Mouse (Mus musculus): Measurements from ENCODE around the gene Fhit. TPM values are rescaled to one million over a fixed set of nuclear protein-coding genes. Genes with fewer than 3 reads are reported as not detected.

The Fhit gene
- polyA plus RNA-seq, 1 experiment from 2014 or later: 4.1 TPM

DNA sequence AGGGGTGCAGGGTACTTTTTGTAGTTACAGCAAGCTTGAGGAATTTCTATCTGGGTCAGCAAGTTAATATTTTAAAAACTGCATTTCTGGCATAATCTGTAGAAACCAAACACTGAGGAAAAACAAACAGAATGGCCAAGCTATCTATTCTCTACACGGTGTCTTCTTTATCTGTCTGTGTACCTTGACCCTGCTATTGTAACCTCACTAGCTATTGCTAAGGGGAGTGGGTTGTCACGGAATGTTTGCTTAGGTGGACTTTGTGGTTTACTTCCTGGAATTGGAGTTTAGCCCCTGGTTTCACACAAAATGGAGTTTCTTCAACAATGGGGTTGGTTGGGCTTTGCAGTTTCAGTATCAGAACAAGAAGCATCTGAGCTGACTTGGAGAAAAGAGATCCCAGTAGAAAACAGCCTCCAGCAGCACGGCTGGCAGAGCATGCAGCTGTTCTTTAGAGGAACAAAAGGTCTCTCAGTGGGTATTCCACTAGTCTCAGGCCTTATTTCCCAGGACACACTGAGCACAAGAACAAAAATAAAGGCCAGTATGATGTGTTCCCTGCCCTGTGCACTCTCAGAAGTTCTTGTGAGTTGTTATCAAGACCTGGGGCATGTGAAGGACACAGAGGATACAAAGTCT, 1540.8 kb downstream of the Fhit start:
- WGBS: 43% methylated on average over 3 of the region's 3 CpGs
- Histone ChIP-seq H3K27me3 (no peaks in the 10 kb centered on the region), H3K27ac (no peak overlapping the region), H3K4me2 (no peak overlapping the region), H3K36me3 (no peaks in the 10 kb centered on the region), H3K4me3 (no peak overlapping the region), H3K9me3 (replicated peaks) (no peaks in the 10 kb centered on the region), H3K4me1 (replicated peaks) (peaks cover 3% of the 10 kb centered on the region; the same call in 1 of the 2 replicates), H3K9ac (no peak overlapping the region)
- no peak for ATAC-seq (replicated peaks; ENCODE audit: insufficient number of reproducible peaks, insufficient read depth, low FRiP score, low read depth)

DNA sequence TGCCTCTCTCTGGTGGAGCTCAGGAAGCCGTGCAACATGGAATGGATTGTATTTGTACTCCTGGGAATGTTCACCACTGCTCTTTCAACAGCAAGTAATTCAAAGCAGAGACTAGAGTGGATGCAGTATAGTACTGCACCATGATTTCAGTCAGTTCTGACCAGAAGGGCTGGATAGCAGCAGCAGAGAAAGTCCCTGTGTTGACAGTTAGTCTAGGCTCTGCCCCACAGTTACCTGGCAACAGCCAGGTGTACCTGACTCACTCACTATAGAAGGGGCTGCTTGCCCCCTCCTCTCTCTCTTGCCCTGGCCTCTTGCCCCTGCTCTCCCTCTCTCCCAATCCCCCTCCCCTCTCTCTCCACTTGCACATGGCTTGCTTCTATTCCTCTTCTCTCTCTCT, 1542.0 kb downstream of the Fhit start:
- Histone ChIP-seq H3K4me1 (replicated peaks) (peaks cover 3% of the 10 kb centered on the region; the same call in 1 of the 2 replicates), H3K9ac (no peak overlapping the region), H3K27ac (no peak overlapping the region), H3K4me2 (no peak overlapping the region), H3K4me3 (no peak overlapping the region), H3K36me3 (no peaks in the 10 kb centered on the region), H3K9me3 (replicated peaks) (no peaks in the 10 kb centered on the region), H3K27me3 (no peaks in the 10 kb centered on the region)
- 33% methylated on average over 1 of the region's 1 CpGs for WGBS
- ATAC-seq (replicated peaks; ENCODE audit: insufficient number of reproducible peaks, insufficient read depth, low FRiP score, low read depth): no peak

DNA sequence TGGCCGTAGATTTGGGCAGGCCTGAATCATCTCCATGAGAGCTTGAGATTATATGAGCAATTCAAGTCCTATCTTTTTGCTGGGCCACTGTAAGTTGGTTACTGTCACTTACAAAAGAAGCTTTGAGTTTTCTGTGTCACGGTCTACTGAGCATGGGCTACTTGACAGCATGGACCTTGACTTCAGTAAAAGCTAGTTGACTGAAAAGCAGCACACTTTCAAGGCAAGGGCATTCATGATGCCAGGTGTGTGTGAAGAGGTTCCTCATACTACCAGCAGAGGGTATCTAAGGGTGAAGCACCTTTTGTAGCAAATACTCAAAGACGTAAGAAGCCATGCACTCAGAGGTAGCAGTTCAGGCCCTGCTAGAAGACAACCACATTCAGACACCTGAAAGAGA, 1548.7 kb downstream of the Fhit start:
- H3K9me3 ChIP-seq (replicated peaks): no peaks in the 10 kb centered on the region
- ATAC-seq (replicated peaks; ENCODE audit: insufficient number of reproducible peaks, insufficient read depth, low FRiP score, low read depth): no peak
- H3K27ac ChIP-seq: no peak overlapping the region
- no peaks in the 10 kb centered on the region for H3K27me3 ChIP-seq
- H3K4me2 ChIP-seq: no peak overlapping the region
- WGBS: 90% methylated on average over 3 of the region's 3 CpGs
- H3K36me3 ChIP-seq: no peaks in the 10 kb centered on the region
- no peak overlapping the region for H3K9ac ChIP-seq
- H3K4me1 ChIP-seq (replicated peaks): no peaks in the 10 kb centered on the region
- H3K4me3 ChIP-seq: no peak overlapping the region

DNA sequence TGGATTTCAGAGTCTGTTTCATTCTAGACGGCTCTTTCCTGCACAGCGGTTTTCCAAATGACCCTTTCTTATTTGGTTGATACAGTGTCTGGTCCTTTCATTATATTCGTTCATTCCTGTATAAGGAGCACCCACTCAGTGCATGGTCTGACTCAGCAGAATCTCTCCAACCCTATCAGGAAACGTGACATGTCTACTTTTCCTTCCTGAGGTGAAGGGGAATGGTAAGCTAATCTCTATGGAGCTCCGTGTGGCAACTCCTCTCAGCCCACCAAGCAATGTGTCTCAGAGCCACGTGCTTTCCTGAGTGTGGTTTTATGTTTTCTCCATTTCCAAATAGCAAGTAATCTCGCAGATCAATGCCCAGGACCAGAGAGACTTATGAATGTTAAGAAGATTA, 1552.7 kb downstream of the Fhit start:
- H3K27me3 ChIP-seq: no peaks in the 10 kb centered on the region
- no peak overlapping the region for H3K27ac ChIP-seq
- H3K4me2 ChIP-seq: no peak overlapping the region
- H3K36me3 ChIP-seq: no peaks in the 10 kb centered on the region
- 64% methylated on average over 7 of the region's 7 CpGs for WGBS
- no peak for ATAC-seq (replicated peaks; ENCODE audit: insufficient number of reproducible peaks, insufficient read depth, low FRiP score, low read depth)
- 0 out of 2 replicates have a peak, but pooled peaks cover 2% of the 10 kb centered on the region for H3K4me1 ChIP-seq (replicated peaks)
- H3K9ac ChIP-seq: no peak overlapping the region
- no peak overlapping the region for H3K4me3 ChIP-seq
- H3K9me3 ChIP-seq (replicated peaks): no peaks in the 10 kb centered on the region

DNA sequence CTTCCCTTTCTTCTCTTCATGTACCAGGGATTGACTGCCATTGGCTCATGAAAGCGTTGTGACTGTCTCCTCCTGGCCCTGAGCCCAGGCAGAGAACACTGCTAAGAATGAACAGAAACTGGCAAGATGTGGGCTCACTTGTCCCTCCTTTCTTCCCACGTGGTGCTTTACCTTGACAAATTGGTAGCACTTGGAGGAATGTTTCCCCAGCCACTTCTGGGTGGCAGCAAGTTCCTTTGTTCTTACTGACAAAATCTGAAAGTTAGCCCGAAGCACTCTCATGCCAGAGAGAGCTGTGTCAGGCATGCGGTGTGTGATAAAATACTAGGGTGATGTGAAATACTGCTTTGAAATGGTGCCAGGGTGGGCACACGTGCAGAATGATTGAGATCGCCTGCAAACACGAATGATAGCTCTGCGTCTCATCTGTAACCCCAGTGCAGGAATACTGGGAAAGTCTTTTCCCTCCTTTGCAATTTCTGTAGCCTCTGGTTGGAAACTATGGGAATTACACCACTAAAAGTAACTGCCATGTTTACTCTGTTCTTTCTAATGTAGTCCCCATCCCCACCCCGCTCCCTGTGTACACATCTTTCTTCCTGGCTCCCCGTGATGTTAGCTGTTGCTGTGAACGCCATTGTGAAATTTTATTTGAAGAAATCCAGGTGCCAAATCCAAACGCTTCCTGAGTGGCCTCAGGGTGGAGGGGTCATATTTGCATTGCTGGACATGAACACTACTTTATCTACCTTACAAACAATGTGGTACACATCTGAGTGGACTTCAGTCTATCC, 1555.1 kb downstream of the Fhit start:
- H3K27ac ChIP-seq: no peak overlapping the region
- no peak overlapping the region for H3K9ac ChIP-seq
- H3K9me3 ChIP-seq (replicated peaks): no peaks in the 10 kb centered on the region
- WGBS: 55% methylated on average over 12 of the region's 12 CpGs
- H3K4me1 ChIP-seq (replicated peaks): 0 out of 2 replicates have a peak, but pooled peaks cover 2% of the 10 kb centered on the region
- H3K4me2 ChIP-seq: no peak overlapping the region
- no peak for ATAC-seq (replicated peaks; ENCODE audit: insufficient number of reproducible peaks, insufficient read depth, low FRiP score, low read depth)
- no peaks in the 10 kb centered on the region for H3K36me3 ChIP-seq
- H3K27me3 ChIP-seq: no peaks in the 10 kb centered on the region
- no peak overlapping the region for H3K4me3 ChIP-seq

DNA sequence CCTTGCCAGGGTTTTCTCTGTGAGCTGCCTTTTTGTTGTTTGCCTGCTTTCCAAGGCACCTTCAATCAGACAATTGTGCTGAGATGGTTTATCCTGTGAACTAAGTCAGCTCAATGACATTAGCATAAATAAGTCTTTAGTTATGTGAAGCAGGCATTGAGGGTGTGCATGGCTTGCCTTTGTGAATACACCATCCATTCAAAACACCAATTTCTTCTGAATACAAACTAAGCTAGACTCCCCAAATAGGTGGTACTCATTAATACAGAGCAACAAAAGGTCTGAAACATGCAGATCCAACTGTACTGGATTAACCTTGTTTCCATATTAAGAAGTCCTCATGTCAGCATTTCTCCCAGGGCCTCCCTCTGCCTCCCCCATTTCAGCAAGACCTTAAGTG, 1561.6 kb downstream of the Fhit start:
- no peaks in the 10 kb centered on the region for H3K27me3 ChIP-seq
- no peaks in the 10 kb centered on the region for H3K9me3 ChIP-seq (replicated peaks)
- H3K27ac ChIP-seq: no peak overlapping the region
- H3K36me3 ChIP-seq: no peaks in the 10 kb centered on the region
- no peak overlapping the region for H3K9ac ChIP-seq
- ATAC-seq (replicated peaks; ENCODE audit: insufficient number of reproducible peaks, insufficient read depth, low FRiP score, low read depth): no peak
- no peak overlapping the region for H3K4me2 ChIP-seq
- H3K4me1 ChIP-seq (replicated peaks): no peaks in the 10 kb centered on the region
- H3K4me3 ChIP-seq: no peak overlapping the region

DNA sequence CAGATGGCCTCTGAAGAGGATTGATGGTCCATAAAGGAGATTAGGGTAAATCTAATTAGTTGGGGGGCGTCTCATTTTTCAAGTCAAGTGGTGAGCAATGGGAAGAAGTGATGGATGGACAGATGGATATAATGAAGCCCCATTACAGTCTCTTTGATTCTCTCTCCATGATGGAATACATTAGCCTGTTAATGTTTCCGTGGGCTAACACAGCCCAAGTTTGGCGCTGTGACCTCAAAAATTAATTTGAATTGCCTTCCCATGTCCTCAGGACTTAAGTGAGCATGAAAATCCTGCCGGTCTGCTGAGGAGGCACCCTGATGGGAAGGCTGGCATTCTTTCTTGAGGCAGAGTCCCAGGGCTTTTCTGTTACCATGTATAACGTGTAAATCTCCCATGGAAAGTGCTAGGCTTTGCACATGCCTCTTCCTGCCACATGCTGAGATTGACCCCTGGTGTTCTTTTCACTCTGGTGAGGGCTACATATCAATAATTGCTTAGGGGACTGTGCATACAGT, 1564.3 kb downstream of the Fhit start:
- Histone ChIP-seq H3K4me1 (replicated peaks) (no peaks in the 10 kb centered on the region), H3K27me3 (no peaks in the 10 kb centered on the region), H3K4me3 (no peak overlapping the region), H3K9me3 (replicated peaks) (no peaks in the 10 kb centered on the region), H3K27ac (no peak overlapping the region), H3K36me3 (no peaks in the 10 kb centered on the region), H3K9ac (no peak overlapping the region), H3K4me2 (no peak overlapping the region)
- no peak for ATAC-seq (replicated peaks; ENCODE audit: insufficient number of reproducible peaks, insufficient read depth, low FRiP score, low read depth)
- 67% methylated on average over 5 of the region's 5 CpGs for WGBS

DNA sequence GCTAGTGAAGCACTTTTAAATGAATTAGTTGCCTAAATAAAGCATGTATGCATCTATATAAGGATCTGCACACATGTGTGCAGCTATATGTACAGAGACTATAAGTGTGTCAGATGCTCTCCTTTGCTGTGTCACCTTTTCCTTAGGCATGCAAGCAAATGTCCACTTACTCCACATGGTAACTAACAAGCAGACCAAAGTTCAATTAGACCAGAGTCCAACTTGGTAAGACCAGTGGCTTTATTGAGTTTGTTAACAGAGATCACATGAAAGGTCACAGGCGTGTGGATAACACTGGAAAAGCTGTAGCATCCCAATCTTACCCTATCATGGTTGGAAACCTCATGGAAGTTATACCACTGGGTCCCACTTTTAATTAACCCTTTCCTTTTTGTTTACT, 1572.7 kb downstream of the Fhit start:
- no peak overlapping the region for H3K9ac ChIP-seq
- H3K36me3 ChIP-seq: no peaks in the 10 kb centered on the region
- H3K9me3 ChIP-seq (replicated peaks): no peaks in the 10 kb centered on the region
- H3K4me2 ChIP-seq: no peak overlapping the region
- H3K27me3 ChIP-seq: no peaks in the 10 kb centered on the region
- no peak overlapping the region for H3K4me3 ChIP-seq
- WGBS: 83% methylated on average over 1 of the region's 1 CpGs
- H3K4me1 ChIP-seq (replicated peaks): no peaks in the 10 kb centered on the region
- no peak overlapping the region for H3K27ac ChIP-seq
- ATAC-seq (replicated peaks; ENCODE audit: insufficient number of reproducible peaks, insufficient read depth, low FRiP score, low read depth): no peak

DNA sequence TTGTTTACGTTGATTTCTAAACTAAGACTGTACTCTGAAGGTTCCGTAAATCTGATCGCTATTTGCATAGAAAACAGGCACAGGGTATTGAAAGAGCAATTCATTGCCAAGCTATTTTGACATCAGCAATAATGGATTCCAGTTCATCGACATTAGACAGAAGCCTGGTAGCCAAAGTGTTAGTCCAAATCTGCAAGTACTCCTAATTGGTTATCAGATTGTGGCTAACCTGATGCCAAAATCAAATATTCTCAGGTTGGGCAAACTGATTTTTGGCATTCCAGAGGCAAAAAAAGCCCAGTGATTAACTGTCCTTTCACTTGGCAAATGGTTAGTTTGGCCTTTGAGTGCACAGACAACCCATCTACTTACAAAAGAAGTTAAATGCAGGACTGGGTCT, 1573.9 kb downstream of the Fhit start:
- no peak for ATAC-seq (replicated peaks; ENCODE audit: insufficient number of reproducible peaks, insufficient read depth, low FRiP score, low read depth)
- no peak overlapping the region for H3K4me3 ChIP-seq
- H3K27me3 ChIP-seq: no peaks in the 10 kb centered on the region
- no peak overlapping the region for H3K4me2 ChIP-seq
- H3K9ac ChIP-seq: no peak overlapping the region
- no peaks in the 10 kb centered on the region for H3K36me3 ChIP-seq
- 84% methylated on average over 4 of the region's 4 CpGs for WGBS
- H3K9me3 ChIP-seq (replicated peaks): no peaks in the 10 kb centered on the region
- no peak overlapping the region for H3K27ac ChIP-seq
- H3K4me1 ChIP-seq (replicated peaks): peaks cover 2% of the 10 kb centered on the region; the same call in 1 of the 2 replicates

DNA sequence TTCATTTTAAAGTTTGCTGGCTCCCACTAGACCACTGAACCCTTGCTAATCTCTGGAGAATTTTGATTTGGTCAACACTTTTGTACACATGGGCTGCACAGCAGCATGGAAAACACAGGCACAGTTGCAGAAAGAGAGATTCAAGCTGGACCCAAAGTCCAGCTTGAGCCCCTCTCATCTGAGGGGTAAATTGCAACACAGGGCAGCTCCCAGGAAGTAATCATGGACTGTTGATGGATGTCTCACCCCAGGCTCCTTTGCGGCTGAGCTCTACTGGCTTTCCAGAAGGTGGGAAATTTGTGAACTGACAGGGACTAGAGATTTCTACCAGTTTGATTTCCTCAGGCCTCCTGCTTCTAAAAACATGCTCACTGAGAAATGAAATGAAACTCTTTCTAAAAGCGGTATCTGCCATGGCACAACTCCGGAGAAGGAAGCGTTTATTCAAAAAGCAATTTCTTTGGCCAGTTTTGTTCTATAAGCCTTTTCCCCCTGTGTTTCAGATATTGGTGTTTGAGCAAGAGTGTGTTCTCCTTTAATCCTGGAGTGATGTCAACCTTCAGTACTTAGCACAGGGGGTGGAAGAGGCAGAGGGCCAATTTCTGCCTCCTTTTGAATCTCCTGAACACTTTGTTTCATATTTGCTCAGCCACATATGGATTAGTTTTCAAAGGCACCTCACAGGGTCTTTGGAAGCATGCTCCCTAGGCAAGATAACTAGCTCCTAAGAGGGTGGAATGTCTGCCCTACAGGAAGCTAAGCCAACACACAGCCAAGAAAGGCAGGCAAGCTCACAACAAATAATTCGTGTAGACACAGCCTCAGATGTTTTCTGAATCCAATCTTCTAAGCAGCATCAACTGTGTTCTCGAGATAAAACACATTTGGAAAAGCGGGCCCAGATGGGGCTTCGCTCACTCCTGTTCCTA, 1578.3 kb downstream of the Fhit start:
- H3K4me1 ChIP-seq (replicated peaks): peaks cover 2% of the 10 kb centered on the region; the same call in 1 of the 2 replicates
- H3K27ac ChIP-seq: no peak overlapping the region
- H3K4me3 ChIP-seq: no peak overlapping the region
- no peaks in the 10 kb centered on the region for H3K9me3 ChIP-seq (replicated peaks)
- 76% methylated on average over 8 of the region's 8 CpGs for WGBS
- no peak overlapping the region for H3K4me2 ChIP-seq
- no peak overlapping the region for H3K9ac ChIP-seq
- H3K36me3 ChIP-seq: no peaks in the 10 kb centered on the region
- no peaks in the 10 kb centered on the region for H3K27me3 ChIP-seq
- no peak for ATAC-seq (replicated peaks; ENCODE audit: insufficient number of reproducible peaks, insufficient read depth, low FRiP score, low read depth)

DNA sequence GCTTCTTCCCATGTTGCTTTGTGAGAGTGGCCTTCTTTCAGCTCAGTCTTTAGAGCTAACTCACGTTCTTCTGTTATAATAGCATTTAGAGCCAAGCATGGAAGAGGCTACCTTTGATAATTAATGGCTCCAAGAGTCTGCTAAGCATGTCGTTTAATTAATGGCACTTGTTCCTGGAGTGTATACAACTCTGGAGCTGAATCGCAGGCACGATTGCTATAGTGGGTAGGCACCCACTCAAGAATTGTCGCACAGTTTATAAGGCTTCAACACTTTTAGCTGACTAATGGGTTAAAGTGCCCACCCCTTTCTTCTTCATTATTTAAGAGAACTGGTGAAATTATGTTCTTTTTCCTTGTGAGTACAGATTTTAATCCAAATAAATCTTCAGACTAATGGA, 1605.5 kb downstream of the Fhit start:
- H3K9ac ChIP-seq: no peak overlapping the region
- no peak overlapping the region for H3K27ac ChIP-seq
- H3K36me3 ChIP-seq: no peaks in the 10 kb centered on the region
- no peaks in the 10 kb centered on the region for H3K27me3 ChIP-seq
- H3K4me3 ChIP-seq: no peak overlapping the region
- H3K9me3 ChIP-seq (replicated peaks): no peaks in the 10 kb centered on the region
- 69% methylated on average over 5 of the region's 5 CpGs for WGBS
- H3K4me2 ChIP-seq: no peak overlapping the region
- 0 out of 2 replicates have a peak, but pooled peaks cover 5% of the 10 kb centered on the region for H3K4me1 ChIP-seq (replicated peaks)
- ATAC-seq (replicated peaks; ENCODE audit: insufficient number of reproducible peaks, insufficient read depth, low FRiP score, low read depth): no peak

Measured in heart, embryonic 15.5 days (tissue).